Mouse (Mus musculus): ENCODE data around the gene Rrnad1.
A peak's percentile ranks its signal among the peaks of the same experiment; 100 is the strongest.
"Not testable (repeated sequence)": the region's sequence is repeated elsewhere in the genome, so short reads cannot be mapped to it uniquely, and the experiment has no call there.

Rrnad1 gene

DNA sequence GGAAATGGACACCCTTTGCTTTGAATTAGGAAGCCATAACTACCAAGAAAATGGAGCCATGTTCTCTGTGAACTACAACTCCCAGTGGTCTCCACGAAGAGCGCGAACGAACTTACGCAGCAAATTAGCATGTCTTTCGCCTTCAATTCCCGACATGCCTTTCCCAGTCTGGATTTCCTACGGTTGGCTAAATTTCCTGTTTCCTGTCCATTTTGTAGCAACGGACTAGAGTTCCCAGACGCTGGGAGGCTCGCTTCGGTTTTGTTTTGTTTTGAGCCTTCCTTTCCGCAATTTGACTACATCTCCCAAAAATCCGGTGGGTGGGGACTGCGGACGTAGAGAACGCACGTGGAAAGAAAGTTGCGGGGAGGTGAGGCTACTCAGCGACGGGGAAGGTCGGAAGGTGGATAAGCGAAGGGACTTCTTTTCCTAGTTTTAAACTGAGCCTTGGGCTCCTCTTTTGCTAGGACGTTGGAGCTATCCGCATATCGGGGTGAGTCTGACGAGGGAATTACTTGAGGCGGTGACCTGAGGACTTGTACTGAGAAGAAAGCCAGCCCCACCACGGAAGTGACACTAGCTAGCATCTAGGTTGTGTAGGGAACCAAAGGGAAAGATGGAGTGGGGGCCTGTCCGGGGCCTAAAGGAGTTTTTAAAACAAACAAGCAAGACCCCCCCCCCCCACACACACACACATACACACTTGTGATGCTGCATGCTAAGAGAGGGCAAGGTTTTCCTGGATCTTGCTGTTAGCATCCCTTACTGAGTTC is 11.0 kb downstream of the Rrnad1 start, which contains the start of gene Mrpl24:
Mrpl24 (plus strand) TSS at position 171 of the 773 bp plus-strand sequence.
- peak; percentile 85 for DNase-seq (ENCODE audit: extremely low read depth, low read depth)

- no peak for DNase-seq (ENCODE audit: extremely low read depth, low read depth)
These were observed 12.0 kb downstream of the Rrnad1 start for GRCm38 (mm10) chr3:87918551-87918950.

- no peak for DNase-seq (ENCODE audit: extremely low read depth, low read depth)
These were observed 13.5 kb downstream of the Rrnad1 start for GRCm38 (mm10) chr3:87916990-87917389.

- no peak for DNase-seq (ENCODE audit: extremely low read depth, low read depth)
These were observed 16.6 kb downstream of the Rrnad1 start for GRCm38 (mm10) chr3:87913891-87914290.

GRCm38 (mm10) chr3:87913491-87913890 is 17.0 kb downstream of the Rrnad1 start:
- DNase-seq (ENCODE audit: extremely low read depth, low read depth) = no peak

- DNase-seq (ENCODE audit: extremely low read depth, low read depth) = no peak
These were observed 19.9 kb downstream of the Rrnad1 start for GRCm38 (mm10) chr3:87910573-87911141.

GRCm38 (mm10) chr3:87909874-87910273 is 20.6 kb downstream of the Rrnad1 start:
- DNase-seq (ENCODE audit: extremely low read depth, low read depth) = no peak

GRCm38 (mm10) chr3:87909381-87909780 is 21.1 kb downstream of the Rrnad1 start:
- DNase-seq (ENCODE audit: extremely low read depth, low read depth) = no peak

DNA sequence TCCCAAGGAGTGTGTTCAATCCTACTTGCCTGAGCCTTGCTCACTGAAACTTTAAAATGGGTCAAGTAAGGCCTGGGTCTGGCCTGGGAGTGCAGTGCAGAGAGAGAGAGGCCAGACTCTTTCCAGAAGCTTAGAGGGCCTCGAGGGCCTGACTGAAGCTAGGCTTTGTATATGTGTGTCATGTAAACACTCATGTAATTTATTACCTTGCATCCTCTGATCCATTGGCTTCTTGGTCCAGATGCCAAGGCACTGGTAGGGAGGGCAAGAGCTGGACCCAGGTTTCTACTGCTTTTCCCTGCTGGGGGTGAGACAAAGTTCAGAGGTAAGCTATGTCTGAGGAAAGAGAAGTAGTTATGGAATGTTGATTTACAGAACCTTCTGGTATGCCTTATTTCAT is 22.6 kb downstream of the Rrnad1 start:
- no peak for DNase-seq (ENCODE audit: extremely low read depth, low read depth)

GRCm38 (mm10) chr3:87906981-87907857 is 23.3 kb downstream of the Rrnad1 start:
- DNase-seq (ENCODE audit: extremely low read depth, low read depth) = peak; percentile 53

- DNase-seq (ENCODE audit: extremely low read depth, low read depth) = no peak
These were observed 23.9 kb downstream of the Rrnad1 start for GRCm38 (mm10) chr3:87906601-87906980.

DNA sequence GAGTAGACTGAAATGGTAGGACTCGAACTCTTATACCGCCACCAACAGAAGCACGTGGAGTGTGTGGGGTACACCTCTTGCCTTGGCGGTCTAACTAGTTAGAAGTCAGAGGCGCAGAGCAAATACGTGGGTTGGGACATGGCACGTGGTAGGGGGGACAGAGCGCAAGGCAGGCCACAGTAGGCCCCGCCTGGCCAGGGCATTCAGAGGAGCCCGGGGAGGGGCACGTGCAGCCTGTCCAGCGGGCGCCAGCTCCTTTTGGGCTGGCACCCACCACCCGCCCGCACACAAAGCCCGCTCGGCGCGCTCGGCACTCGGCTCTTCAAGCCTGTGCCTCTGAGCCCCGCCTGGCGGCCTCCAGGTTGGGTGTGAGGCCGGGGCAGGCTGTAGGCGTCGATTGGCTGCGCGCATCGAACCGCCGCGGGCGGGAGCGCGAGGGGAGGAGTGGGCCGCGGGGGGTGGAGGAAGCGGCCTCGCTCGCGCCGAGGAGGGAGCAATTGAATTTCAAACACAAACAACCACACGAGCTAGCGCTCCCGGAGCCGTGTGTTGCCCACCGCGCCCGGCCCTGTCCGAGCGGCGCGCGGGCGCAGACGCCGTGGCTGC is 24.5 kb downstream of the Rrnad1 start, which contains the start of gene Hdgf:
Hdgf (plus strand) TSS at position 442 of the 606 bp plus-strand sequence.
- DNase-seq (ENCODE audit: extremely low read depth, low read depth) = peak; percentile 98

DNA sequence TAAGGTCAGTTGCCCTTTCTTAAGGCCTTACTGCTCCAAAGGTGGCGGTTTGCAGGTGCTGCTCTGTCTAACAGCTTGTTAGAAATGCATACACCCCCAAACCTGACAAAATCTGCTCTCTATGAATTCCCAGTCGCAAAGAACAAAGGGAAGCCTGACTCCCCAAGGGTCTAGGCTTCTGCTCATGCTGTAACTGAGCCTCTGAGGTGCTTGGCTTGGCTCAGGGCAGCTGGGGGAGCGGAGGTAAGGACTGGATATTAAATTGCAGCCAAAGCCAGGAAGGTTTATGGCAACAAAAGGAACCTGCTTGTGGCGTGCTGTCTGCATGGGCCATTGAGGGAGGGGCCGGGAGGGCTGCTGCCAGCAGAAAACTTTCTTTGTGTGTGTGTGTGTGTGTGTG is 26.7 kb downstream of the Rrnad1 start:
- DNase-seq (ENCODE audit: extremely low read depth, low read depth) = no peak

- not testable (repeated sequence) for DNase-seq (ENCODE audit: extremely low read depth, low read depth)
These were observed 28.6 kb downstream of the Rrnad1 start for GRCm38 (mm10) chr3:87901959-87902358.

DNA sequence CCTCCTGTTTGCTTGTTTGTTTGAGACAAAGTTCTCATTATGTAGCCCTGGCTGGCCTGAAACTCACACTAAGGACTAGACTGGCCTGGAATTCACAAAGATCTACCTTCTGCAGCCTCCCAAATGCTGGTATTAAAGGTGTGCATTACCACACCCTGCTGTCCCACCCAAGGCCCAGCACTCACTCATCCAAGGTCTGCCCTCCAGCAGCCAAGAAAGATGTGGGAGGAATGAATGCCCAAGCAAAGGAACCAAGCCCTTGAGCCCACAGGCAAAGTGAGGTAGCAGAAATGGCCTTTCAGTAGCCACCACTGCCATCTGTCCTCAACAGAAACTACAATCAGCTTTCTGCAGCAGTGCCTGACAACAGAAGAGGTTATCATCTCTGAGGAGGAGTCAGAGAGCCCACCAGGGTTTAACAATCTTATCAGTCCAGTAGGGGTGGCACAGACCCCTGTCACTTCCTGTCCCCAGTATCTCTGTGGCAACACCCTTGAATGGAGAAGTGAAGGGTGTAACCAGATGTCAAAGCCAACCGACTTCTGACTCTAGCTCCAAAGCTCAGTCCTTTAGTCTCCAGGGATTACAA is 29.4 kb downstream of the Rrnad1 start:
- peak; percentile 100 for DNase-seq (ENCODE audit: extremely low read depth, low read depth)

DNA sequence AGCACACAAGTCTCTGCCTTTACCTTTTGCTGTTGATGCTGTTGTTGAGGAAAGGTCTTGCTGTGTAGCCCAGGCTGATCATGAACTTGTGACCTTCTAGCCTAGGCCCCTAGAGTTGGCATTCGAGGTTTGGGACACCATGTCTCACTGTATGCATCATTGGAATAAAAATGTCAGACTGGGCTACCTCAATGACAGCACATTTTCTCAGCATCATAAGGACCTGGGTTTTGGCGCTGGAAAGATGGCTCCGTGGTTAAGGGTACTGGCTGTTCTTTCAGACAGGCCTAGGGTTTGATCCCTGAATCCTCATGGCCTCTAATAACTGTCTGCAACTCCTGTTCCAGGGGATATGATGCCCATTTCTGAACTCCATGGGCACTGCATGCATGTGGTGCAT is 30.7 kb downstream of the Rrnad1 start:
- no peak for DNase-seq (ENCODE audit: extremely low read depth, low read depth)

DNA sequence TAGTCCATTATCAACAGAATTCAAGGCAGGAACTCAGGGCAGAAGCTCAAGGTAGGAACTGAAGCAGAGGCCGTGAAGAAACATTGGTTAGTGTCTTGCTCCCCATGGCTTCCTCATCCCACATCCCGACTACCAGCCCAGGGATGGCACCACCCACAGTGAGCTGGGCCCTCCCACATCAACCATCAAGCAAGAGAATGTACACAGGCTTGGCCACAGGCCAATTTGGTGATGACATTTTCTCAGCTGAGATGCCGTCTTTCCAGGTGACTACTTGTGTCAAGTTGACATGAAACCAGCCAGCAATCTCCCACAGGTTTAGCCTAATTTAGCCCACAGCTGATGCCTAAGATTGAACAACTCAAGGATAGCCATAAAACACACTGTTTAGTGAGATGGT is 31.3 kb downstream of the Rrnad1 start:
- no peak for DNase-seq (ENCODE audit: extremely low read depth, low read depth)

GRCm38 (mm10) chr3:87893367-87893905 is 37.1 kb downstream of the Rrnad1 start:
- DNase-seq (ENCODE audit: extremely low read depth, low read depth) = no peak

DNA sequence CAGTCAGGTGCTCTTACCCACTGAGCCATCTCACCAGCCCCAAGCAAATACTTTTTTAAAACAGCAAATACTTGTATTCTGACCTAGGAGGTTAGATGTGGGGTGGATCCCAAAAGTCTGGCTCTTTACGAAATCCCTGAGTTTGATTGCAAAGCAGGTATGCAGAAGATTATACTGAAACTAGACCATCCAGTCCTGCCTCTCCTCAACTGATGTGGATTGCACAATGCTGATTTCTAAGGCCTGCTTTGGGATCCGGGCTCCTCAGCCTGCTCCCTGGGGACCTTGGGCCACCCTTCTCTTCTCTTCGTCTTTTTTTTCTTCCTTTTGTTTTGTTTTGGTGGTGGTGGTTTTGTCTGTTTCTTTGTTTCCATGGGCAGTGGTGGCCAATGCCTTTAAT is 39.0 kb downstream of the Rrnad1 start:
- DNase-seq (ENCODE audit: extremely low read depth, low read depth) = no peak

GRCm38 (mm10) chr3:87887400-87887799 is 43.1 kb downstream of the Rrnad1 start:
- not testable (repeated sequence) for DNase-seq (ENCODE audit: extremely low read depth, low read depth)

DNA sequence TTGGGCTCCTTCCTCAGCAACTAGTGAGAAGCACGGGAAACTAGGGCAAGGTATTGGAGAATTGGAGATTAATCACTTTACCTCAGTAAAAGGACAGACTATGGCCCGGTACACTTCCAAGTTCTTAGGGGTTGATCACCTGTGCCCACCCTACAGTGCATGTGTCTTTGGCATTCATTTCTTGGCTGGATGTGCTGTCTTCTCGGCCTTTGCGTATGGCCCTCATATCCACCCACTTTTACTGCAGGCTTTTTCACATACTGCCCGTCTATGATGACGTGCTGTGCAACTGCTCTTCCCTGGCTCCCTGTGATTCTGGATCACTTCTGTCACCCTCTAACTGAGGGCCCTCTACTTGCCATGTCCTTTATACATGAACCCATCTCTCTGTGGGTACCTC is 44.1 kb downstream of the Rrnad1 start:
- DNase-seq (ENCODE audit: extremely low read depth, low read depth) = no peak
